Mouse (Mus musculus): ENCODE data around the gene Col16a1.

DNA sequence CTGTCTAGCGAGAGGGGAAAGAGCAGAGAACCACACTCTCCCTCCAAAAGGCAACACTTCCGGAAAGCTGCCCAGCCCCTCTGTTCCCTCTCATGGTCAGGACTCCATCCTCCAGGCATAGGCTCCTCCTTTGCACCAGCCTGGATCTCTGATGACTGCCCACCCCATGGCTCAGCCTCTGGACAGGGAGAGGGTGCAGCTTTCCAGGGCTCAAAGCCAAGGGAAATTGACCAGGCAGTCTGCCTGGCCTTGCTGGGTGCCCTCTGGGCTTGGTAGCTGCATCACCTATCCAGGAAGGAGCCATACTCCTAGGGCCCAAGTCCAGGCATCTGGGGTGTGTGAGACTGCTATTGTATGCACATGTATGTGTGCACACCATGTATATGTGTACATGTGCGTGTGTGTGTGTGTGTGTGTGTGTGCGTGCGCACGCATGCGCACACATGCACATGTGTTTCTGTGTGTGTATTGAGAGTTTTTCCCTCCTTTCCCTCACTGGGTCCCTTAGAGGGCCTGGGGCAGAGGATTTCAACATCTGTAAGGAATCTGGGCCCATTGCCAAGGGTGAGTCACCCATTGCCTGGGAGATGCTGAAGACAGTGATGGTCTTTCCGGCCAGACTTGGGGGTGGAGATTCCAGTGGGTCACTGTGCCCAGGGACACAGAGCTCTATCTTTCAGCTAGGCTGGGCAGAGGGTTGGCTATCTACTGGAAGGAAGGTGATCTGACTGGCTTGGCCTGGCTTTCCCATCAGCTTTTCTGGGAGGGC lies 2.6 kb downstream of the Col16a1 start:
- TF ChIP-seq POLR2A (IDR thresholded peaks at IDR 0.05; ENCODE audit: insufficient read depth, low read length): no peak
- no peak for TF ChIP-seq EP300 (IDR thresholded peaks at IDR 0.05; ENCODE audit: insufficient read depth, low read depth, low read length)
